Mouse (Mus musculus) hindbrain, postnatal 0 days (tissue): ENCODE results near the gene Smtnl1. TPM values are rescaled to one million over a fixed set of nuclear protein-coding genes. Genes with fewer than 3 reads are reported as not detected.
A peak's percentile ranks its signal among the peaks of the same experiment; 100 is the strongest.

Experiments used
- ATAC-seq: fragments of 200-750 bp; cut with Nextera tagmentation; 2 replicates; pipeline ENCODE4 v1.8.0; 2017; ENCODE audit warnings: mild to moderate bottlenecking, moderate TSS enrichment, moderate library complexity
- DNase-seq: peaks from one replicate; pipeline ENCODE4 v3.0.0-alpha.2; 2015; ENCODE audit warnings: low spot score
- H3K27ac ChIP-seq: fragments of 300-500 bp; sonication (generic); 2 replicates; pipeline ENCODE4 v1.5.1; 2014; ENCODE audit warnings: mild to moderate bottlenecking
- H3K27me3 ChIP-seq: fragments of 300-500 bp; sonication (generic); 2 replicates; pipeline ENCODE4 v1.6.1; 2014; ENCODE audit warnings: low read length, mixed read lengths; ENCODE audit not compliant: insufficient read depth
- H3K36me3 ChIP-seq: fragments of 300-500 bp; sonication (generic); 2 replicates; pipeline ENCODE4 v1.6.1; 2014; ENCODE audit warnings: low read length, mixed read lengths; ENCODE audit not compliant: insufficient read depth
- H3K4me1 ChIP-seq: fragments of 300-500 bp; sonication (generic); 2 replicates; pipeline ENCODE4 v1.6.1; 2014; ENCODE audit warnings: antibody characterized with exemption, low read length, mixed read lengths; ENCODE audit not compliant: insufficient read depth
- H3K4me2 ChIP-seq: fragments of 300-500 bp; sonication (generic); 2 replicates; pipeline ENCODE4 v1.6.1; 2014; ENCODE audit warnings: low read depth, mild to moderate bottlenecking, low read length, moderate library complexity, mixed read lengths
- H3K4me3 ChIP-seq: fragments of 300-500 bp; sonication (generic); 2 replicates; pipeline ENCODE4 v1.5.1; 2014; ENCODE audit warnings: low read length
- H3K9ac ChIP-seq: fragments of 300-500 bp; sonication (generic); replicated peaks from 2 replicates; pipeline ENCODE4 v1.6.1; 2014; ENCODE audit warnings: mild to moderate bottlenecking, low read length, moderate library complexity, mixed read lengths
- H3K9me3 ChIP-seq: fragments of 300-500 bp; sonication (generic); 2 replicates; pipeline ENCODE4 v1.6.1; 2016; ENCODE audit warnings: low read length, mixed read lengths
- CTCF ChIP-seq: IDR thresholded peaks from 2 replicates; pipeline ENCODE4 v1.5.1; 2016; ENCODE audit warnings: antibody characterized with exemption, control low read depth, low read depth
- WGBS: fragments of 180-500 bp; shearing (Covaris S2); extraction: QIAGEN DNeasy Blood & Tissue Kit; methylation state at CpG from one replicate; pipeline ENCODE4 v1.1.7; 2014; 5-methylcytosine and 5-hydroxymethylcytosine counted together
- polyA plus RNA-seq: library from polyadenylated mRNA; unstranded; fragments of >200 nt; fragmentation: Nextera tagmentation; extraction: Ambion mirVana; gene quantifications from 2 replicates; pipeline ENCODE4 v1.2.1, GENCODE M21; 2015
- total RNA-seq: library from RNA; depleted of rRNA; stranded (reverse); fragments of >200 nt; gene quantifications from 2 replicates; pipeline ENCODE4 v1.2.3, GENCODE M21; 2014

The Smtnl1 gene
- total and polyA plus RNA-seq, 2 experiments from 2014 or later: not detected

DNA sequence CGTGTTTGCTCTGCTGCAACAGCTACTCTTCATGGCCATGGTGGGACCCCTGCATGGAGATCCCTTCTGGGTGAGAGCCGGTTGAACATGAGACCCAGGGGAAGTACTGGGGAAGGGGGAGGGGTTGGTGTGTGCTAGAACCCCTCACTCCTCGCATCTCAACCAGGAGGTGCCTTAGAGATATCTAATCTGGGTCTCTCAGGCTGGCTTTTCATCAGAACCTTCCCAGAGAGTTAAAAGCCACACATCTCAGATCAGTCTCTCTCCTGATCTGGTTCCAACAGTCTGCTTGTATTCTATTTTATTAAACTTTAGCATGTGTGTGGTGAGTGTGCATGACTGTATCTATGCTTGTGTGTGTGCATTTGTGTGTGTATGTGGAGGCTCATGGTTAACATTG is 39.0 kb upstream of the Smtnl1 start:
- DNase-seq: no peak
- no peak overlapping the region for H3K9ac ChIP-seq
- no peaks in the 10 kb centered on the region for H3K36me3 ChIP-seq
- H3K9me3 ChIP-seq: no peaks in the 10 kb centered on the region
- H3K4me3 ChIP-seq: no peak overlapping the region
- no peak for ATAC-seq
- H3K27me3 ChIP-seq: peaks cover 6% of the 10 kb centered on the region
- H3K27ac ChIP-seq: no peak overlapping the region
- WGBS: 82% methylated on average over 3 of the region's 3 CpGs
- no peak overlapping the region for H3K4me2 ChIP-seq
- TF ChIP-seq CTCF: no peak
- H3K4me1 ChIP-seq: peaks cover 9% of the 10 kb centered on the region

DNA sequence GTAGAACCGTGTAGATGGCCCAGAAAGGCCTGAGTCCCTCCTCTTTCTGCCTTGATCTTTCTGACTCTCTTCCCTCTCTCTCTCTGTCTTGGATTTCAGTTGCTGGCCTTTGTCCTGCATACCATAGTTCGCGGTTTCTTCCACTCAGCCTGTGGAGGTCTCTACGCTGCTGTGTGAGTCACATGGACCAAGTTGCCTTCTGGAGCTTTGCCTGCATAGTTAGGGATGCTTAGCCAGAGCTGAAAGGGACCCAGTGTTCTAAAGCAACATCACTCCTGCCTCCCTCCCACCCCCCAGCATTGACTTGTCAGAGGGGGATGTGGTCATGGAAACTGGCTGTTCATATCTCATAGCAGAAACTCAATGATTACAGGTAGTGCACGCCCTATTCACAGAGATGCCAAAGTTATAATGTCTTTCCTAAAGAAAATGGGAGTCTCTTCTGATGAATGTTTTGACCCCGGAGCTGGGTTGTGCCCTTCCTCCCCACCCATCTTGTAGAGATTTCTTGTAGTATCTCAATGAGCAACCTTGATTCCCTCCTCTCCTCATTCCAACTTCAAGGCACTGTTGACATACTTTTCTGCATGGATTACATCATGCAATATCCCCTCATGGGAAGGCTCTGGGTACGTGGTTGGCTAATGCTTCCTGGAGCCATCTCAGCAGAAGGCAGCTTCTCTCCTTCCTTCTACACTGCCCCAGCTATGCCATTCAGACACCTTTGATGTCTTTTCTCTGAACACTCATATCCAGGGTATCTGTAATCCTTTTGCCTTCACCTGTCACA is 37.7 kb upstream of the Smtnl1 start:
- no peaks in the 10 kb centered on the region for H3K9me3 ChIP-seq
- H3K27ac ChIP-seq: no peak overlapping the region
- WGBS: 72% methylated on average over 7 of the region's 7 CpGs
- H3K9ac ChIP-seq: no peak overlapping the region
- H3K4me3 ChIP-seq: no peak overlapping the region
- ATAC-seq (peak; percentile 64; the same call in 1 of the 2 replicates), DNase-seq (peak; percentile 30)
- no peak overlapping the region for H3K4me2 ChIP-seq
- no peaks in the 10 kb centered on the region for H3K27me3 ChIP-seq
- TF ChIP-seq CTCF: no peak
- no peaks in the 10 kb centered on the region for H3K4me1 ChIP-seq
- H3K36me3 ChIP-seq: no peaks in the 10 kb centered on the region

DNA sequence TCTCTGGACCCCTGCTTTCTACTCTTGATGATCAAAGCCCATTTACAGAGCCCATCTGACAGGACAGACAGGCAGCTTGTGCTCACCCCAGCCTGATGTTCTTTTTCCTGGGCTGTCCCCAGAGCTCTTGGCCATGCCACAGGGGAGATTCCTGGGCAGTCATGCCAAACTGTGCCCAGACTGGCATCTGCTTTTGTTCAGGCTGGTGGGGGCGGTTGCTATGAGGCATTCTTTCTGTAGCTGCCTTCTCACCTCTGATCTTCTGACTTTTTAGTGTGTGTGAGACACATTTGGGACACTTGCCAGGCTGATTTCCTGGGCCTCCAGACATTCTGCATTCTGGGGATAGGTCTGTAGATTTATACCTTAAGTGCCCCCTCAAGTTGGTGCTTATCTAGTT is 36.1 kb upstream of the Smtnl1 start:
- Histone ChIP-seq H3K4me1 (no peaks in the 10 kb centered on the region), H3K9me3 (no peaks in the 10 kb centered on the region), H3K9ac (no peak overlapping the region), H3K27me3 (no peaks in the 10 kb centered on the region), H3K4me2 (no peak overlapping the region), H3K36me3 (no peaks in the 10 kb centered on the region), H3K27ac (no peak overlapping the region), H3K4me3 (no peak overlapping the region)
- DNase-seq (no peak), ATAC-seq (no peak)
- no peak for TF ChIP-seq CTCF
- WGBS: 76% methylated on average over 1 of the region's 1 CpGs

DNA sequence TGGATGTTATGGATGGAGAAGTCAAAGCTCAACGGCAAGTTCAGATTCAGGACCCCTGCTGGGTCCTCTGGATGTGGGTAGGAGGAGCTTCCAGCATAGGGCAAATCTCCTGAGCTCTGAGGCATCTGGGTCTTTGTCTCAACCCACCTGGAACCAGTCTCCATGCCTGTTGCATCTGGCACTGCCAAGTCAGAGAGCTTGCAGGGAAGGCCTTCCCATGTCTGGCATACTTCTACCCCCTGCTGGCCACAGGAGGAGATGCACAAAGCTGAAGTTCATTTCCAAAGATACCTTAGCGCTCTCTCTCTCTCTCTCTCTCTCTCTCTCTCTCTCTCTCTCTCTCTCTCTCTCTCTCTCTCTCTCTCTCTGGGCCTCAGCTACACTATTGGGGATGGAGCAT is 33.3 kb upstream of the Smtnl1 start:
- Histone ChIP-seq H3K27me3 (no peaks in the 10 kb centered on the region), H3K4me3 (no peak overlapping the region), H3K4me1 (no peaks in the 10 kb centered on the region), H3K4me2 (no peak overlapping the region), H3K9ac (no peak overlapping the region), H3K9me3 (no peaks in the 10 kb centered on the region), H3K27ac (no peak overlapping the region), H3K36me3 (no peaks in the 10 kb centered on the region)
- 46% methylated on average over 2 of the region's 2 CpGs for WGBS
- peak; percentile 76 for DNase-seq
- peak; percentile 82 for TF ChIP-seq CTCF
- peak; percentile 69 for ATAC-seq

DNA sequence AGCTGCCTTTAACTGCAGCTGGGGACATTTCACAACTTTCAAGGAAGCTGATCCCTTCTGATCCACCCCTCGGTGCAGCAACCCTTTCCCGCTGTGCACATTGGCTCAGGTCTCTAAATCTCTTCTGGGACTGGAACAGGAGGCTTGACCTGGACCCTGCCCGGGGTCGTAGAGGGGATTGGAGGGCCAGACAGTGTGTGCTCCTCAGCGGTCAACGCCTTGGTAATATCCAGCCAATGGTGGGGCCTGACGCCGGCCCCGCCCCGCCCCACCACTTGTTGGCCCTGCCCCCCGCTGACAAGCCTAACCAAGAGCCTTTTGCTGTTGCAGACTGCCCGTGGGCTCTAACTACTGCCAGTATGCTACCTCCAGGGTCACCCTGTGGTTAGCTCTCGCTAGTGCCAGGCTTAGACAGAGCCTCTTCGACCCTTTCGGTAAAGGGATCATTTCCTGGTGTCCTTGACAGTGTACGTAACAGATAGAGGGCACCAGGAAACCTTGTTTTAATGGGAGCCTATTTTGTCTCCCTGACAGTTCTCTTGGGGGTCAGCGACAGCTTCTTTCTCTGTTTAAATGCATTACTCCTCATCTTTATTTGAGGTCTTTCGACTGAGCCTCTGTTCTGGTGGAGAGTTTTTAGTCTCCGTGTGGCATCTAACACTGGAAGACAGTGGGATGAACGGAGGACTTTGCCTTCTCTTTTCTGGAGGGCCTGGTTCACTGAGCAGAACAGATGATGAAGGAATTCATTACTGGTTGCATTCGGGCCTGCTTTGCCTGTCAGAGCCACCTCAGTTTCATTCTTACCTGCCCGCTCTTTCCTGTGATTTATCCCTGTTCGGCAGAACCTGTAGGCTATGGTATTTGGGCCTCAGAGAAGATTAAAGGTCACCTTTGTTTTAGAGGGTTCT is 28.9 kb upstream of the Smtnl1 start:
- Histone ChIP-seq H3K4me2 (0 out of 2 replicates have a peak overlapping the region, but pooled peaks have one; percentile 23), H3K36me3 (no peaks in the 10 kb centered on the region), H3K4me1 (no peaks in the 10 kb centered on the region), H3K27me3 (no peaks in the 10 kb centered on the region), H3K9me3 (no peaks in the 10 kb centered on the region), H3K9ac (no peak overlapping the region), H3K27ac (no peak overlapping the region), H3K4me3 (no peak overlapping the region)
- DNase-seq (no peak), ATAC-seq (peak; percentile 72; the same call in 1 of the 2 replicates)
- 34% methylated on average over 23 of the region's 23 CpGs for WGBS
- no peak for TF ChIP-seq CTCF

DNA sequence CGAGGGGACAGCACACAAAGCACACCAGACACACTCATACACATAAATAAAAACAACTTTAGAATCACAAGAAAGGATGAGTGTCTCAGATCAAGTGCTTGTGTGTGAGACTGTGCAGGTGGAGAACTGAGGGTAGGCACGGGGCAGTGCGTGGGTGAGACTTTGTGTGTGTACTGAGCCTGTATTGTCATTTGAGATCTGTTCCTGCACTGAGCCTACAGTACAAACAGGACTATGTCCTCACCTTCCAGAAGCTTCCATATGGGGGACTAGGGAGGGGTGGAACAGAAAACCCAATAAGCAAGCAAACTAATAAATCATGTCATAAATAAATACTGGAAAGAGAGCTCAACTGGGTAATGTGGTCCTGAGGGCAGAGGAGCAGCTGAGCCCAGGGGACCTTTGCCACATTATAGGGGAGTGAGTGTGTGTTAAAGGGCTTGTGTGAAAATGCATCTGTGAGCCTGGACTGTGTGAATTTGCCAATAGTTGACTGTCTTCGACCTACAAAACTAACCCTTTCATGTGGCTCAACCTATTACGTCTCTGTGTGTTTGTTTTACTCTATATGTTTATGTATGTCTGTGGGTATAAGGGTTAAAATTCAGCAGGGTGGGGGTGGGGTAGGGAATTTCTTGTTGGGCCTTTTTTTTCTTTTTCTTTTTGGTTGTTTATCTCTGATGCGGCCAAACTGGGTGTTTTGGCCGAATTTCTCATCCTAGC is 28.1 kb upstream of the Smtnl1 start:
- 0 out of 2 replicates have a peak overlapping the region, but pooled peaks have one; percentile 23 for H3K4me2 ChIP-seq
- H3K9me3 ChIP-seq: no peaks in the 10 kb centered on the region
- no peak for ATAC-seq
- no peaks in the 10 kb centered on the region for H3K27me3 ChIP-seq
- no peak overlapping the region for H3K9ac ChIP-seq
- 72% methylated on average over 7 of the region's 7 CpGs for WGBS
- no peaks in the 10 kb centered on the region for H3K36me3 ChIP-seq
- H3K4me3 ChIP-seq: no peak overlapping the region
- no peak overlapping the region for H3K27ac ChIP-seq
- no peak for DNase-seq
- H3K4me1 ChIP-seq: no peaks in the 10 kb centered on the region
- TF ChIP-seq CTCF: no peak
